Mouse (Mus musculus) intestine, embryonic 14.5 days (tissue): ENCODE data around the gene Acads. TPM values are rescaled to one million over a fixed set of nuclear protein-coding genes. Genes with fewer than 3 reads are reported as not detected.
A peak's percentile ranks its signal among the peaks of the same experiment; 100 is the strongest.

Source experiments
- ATAC-seq: fragments of 200-750 bp; cut with Nextera tagmentation; replicated peaks from 2 replicates; pipeline ENCODE4 v1.8.0; 2017; ENCODE audit warnings: low read depth, moderate number of reproducible peaks, moderate TSS enrichment, moderate library complexity; ENCODE audit not compliant: low FRiP score, low TSS enrichment
- DNase-seq: peaks from one replicate; pipeline ENCODE4 v3.0.0-alpha.2; 2018; ENCODE audit warnings: low spot score
- H3K27ac ChIP-seq: fragments of 300-500 bp; sonication (generic); 2 replicates; pipeline ENCODE4 v1.5.1; 2014; ENCODE audit warnings: low read depth, mild to moderate bottlenecking, control low read depth
- H3K27me3 ChIP-seq: fragments of 300-500 bp; sonication (generic); replicated peaks from 2 replicates; pipeline ENCODE4 v1.6.1; 2014; ENCODE audit warnings: low read length, control low read depth; ENCODE audit not compliant: control insufficient read depth, insufficient read depth
- H3K36me3 ChIP-seq: fragments of 300-500 bp; sonication (generic); 2 replicates; pipeline ENCODE4 v1.6.1; 2014; ENCODE audit warnings: low read length, control low read depth; ENCODE audit not compliant: control insufficient read depth, insufficient read depth
- H3K4me1 ChIP-seq: fragments of 300-500 bp; sonication (generic); replicated peaks from 2 replicates; pipeline ENCODE4 v1.6.1; 2014; ENCODE audit warnings: low read length, control low read depth, mixed read lengths; ENCODE audit not compliant: control insufficient read depth, insufficient read depth
- H3K4me2 ChIP-seq: fragments of 300-500 bp; sonication (generic); 2 replicates; pipeline ENCODE4 v1.6.1; 2014; ENCODE audit warnings: low read length
- H3K4me3 ChIP-seq: fragments of 300-500 bp; sonication (generic); 2 replicates; pipeline ENCODE4 v1.5.1; 2014; ENCODE audit warnings: low read depth, low read length, control low read depth, mixed read lengths
- H3K9ac ChIP-seq: fragments of 300-500 bp; sonication (generic); 2 replicates; pipeline ENCODE4 v1.6.1; 2014; ENCODE audit warnings: mild to moderate bottlenecking, low read length
- H3K9me3 ChIP-seq: fragments of 300-500 bp; sonication (generic); 2 replicates; pipeline ENCODE4 v1.6.1; 2016; ENCODE audit warnings: low read length, control low read depth; ENCODE audit not compliant: control insufficient read depth
- WGBS: fragments of 180-500 bp; shearing (Covaris S2); extraction: QIAGEN DNeasy Blood & Tissue Kit; methylation state at CpG from one replicate; pipeline ENCODE4 v1.1.7; 2014; 5-methylcytosine and 5-hydroxymethylcytosine counted together
- polyA plus RNA-seq: library from polyadenylated mRNA; unstranded; fragments of >200 nt; fragmentation: Nextera tagmentation; extraction: Ambion mirVana; gene quantifications from 2 replicates; pipeline ENCODE4 v1.2.1, GENCODE M21; 2014

Acads gene
- polyA plus RNA-seq, 1 experiment from 2014 or later = 57.3 TPM

DNA sequence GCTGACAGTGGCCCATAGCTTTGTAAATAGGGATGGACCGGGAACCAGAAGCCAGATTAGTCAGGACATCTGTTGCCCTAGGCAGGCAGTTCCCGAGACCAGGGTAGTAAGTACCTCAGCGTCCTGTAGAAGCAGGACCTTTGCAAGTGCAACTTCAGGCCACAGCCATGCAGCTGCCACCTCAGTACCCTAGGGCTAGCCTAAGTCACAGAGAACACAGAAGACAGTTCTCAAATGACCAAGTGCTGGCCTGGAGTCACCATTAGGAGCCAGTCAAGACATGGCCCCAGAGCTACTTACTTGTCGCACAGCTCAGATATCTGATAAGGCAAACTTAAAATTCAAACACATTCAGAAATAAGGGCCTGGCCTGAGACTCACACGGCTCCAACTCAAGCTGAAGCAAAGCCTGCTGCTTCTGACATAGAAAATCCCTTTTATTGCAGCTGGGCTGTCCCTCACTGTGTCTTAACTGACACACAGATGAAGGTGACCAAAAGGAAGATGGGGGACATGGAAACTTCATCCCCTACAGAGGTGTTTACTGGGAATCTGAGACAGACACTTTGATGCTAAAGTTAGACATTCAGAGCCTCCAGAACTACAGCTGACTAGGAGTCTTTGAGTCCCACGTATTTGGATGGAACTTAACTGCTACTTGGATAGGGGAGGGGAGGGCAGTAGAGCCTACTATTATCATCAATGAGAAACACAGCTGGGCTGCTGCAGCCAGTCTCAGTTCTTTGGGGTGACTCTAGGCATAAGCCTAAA lies 27.0 kb upstream of the Acads start:
- Histone ChIP-seq H3K4me2 (no peak overlapping the region), H3K27me3 (no peaks in the 10 kb centered on the region), H3K4me1 (no peaks in the 10 kb centered on the region), H3K4me3 (no peak overlapping the region), H3K36me3 (peaks cover 76% of the 10 kb centered on the region), H3K9ac (no peak overlapping the region), H3K9me3 (no peaks in the 10 kb centered on the region), H3K27ac (no peak overlapping the region)
- 86% methylated on average over 6 of the region's 6 CpGs for WGBS
- ATAC-seq (no peak), DNase-seq (no peak)

- ATAC-seq (no peak), DNase-seq (no peak)
- Histone ChIP-seq H3K27me3 (no peaks in the 10 kb centered on the region), H3K36me3 (peaks cover 69% of the 10 kb centered on the region), H3K27ac (no peak overlapping the region), H3K4me3 (no peak overlapping the region), H3K4me1 (no peaks in the 10 kb centered on the region), H3K9ac (no peak overlapping the region), H3K9me3 (no peaks in the 10 kb centered on the region), H3K4me2 (no peak overlapping the region)
- 78% methylated on average over 11 of the region's 11 CpGs for WGBS
Measured at GRCm38 (mm10) chr5:115145253-115145968, 26.3 kb upstream of the Acads start.

DNA sequence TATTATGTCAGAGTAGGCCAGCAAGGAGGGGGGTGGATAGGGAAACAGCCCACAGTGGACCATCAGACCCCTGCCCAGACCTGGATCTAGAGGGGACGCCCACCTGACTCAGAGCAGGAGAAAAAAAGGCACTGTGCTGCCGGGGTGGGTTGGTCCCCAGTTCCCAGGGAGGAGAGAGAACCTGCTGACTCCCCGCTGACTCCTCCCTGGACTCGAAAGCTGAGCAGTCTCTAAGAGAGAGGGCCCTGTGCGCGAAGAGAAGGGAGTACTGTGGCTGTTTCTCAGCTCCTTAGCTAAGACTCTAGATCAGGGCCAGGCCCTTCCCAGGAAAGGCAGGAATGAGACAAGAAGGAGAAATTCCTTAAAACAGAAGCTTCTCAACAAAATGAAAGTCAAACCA lies 25.3 kb upstream of the Acads start:
- no peaks in the 10 kb centered on the region for H3K27me3 ChIP-seq
- DNase-seq (no peak), ATAC-seq (no peak)
- no peak overlapping the region for H3K4me2 ChIP-seq
- peaks cover 60% of the 10 kb centered on the region for H3K36me3 ChIP-seq
- no peaks in the 10 kb centered on the region for H3K4me1 ChIP-seq
- H3K9me3 ChIP-seq = no peaks in the 10 kb centered on the region
- no peak overlapping the region for H3K27ac ChIP-seq
- WGBS = 65% methylated on average over 6 of the region's 6 CpGs
- no peak overlapping the region for H3K9ac ChIP-seq
- no peak overlapping the region for H3K4me3 ChIP-seq

- ATAC-seq = no peak
- Histone ChIP-seq H3K4me2 (no peak overlapping the region), H3K27ac (no peak overlapping the region), H3K36me3 (peaks cover 52% of the 10 kb centered on the region), H3K9ac (no peak overlapping the region), H3K4me1 (no peaks in the 10 kb centered on the region), H3K27me3 (no peaks in the 10 kb centered on the region), H3K4me3 (no peak overlapping the region), H3K9me3 (no peaks in the 10 kb centered on the region)
- no peak for DNase-seq
- 75% methylated on average over 10 of the region's 10 CpGs for WGBS
Measured at GRCm38 (mm10) chr5:115143552-115143951, 24.4 kb upstream of the Acads start.

GRCm38 (mm10) chr5:115142166-115142697 lies 23.1 kb upstream of the Acads start:
- Histone ChIP-seq H3K9me3 (no peaks in the 10 kb centered on the region), H3K4me3 (no peak overlapping the region), H3K9ac (no peak overlapping the region), H3K36me3 (peaks cover 39% of the 10 kb centered on the region), H3K4me1 (no peaks in the 10 kb centered on the region), H3K27me3 (no peaks in the 10 kb centered on the region), H3K4me2 (no peak overlapping the region), H3K27ac (no peak overlapping the region)
- ATAC-seq (no peak), DNase-seq (no peak)
- 93% methylated on average over 9 of the region's 9 CpGs for WGBS

DNA sequence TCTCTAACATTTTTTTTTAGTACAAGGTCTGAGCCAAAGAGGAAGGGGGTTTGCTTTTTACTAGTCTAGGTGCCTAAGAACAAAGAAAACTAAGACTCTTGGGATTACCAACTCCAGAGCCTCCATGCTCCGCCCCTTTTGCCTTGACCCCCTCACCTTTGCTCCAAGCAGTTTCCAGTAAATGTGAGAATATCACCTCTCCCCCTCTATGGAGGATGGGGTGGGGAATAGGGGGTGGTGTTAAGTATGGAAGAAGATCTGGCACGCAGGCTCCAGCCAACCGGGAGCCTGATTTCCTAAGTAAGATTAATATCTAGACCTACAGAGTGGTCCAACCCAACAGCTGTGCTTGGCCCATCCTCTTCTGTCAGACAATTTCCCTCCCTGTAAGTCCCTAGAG lies 21.6 kb upstream of the Acads start:
- no peak overlapping the region for H3K27ac ChIP-seq
- H3K27me3 ChIP-seq = no peaks in the 10 kb centered on the region
- ATAC-seq (0 out of 2 replicates have a peak, but pooled peaks have one; percentile 26), DNase-seq (no peak)
- no peak overlapping the region for H3K9ac ChIP-seq
- H3K9me3 ChIP-seq = no peaks in the 10 kb centered on the region
- no peaks in the 10 kb centered on the region for H3K4me1 ChIP-seq
- H3K4me2 ChIP-seq = no peak overlapping the region
- 48% methylated on average over 3 of the region's 3 CpGs for WGBS
- H3K36me3 ChIP-seq = peaks cover 24% of the 10 kb centered on the region
- H3K4me3 ChIP-seq = no peak overlapping the region

- Histone ChIP-seq H3K4me1 (no peaks in the 10 kb centered on the region), H3K27ac (no peak overlapping the region), H3K4me2 (no peak overlapping the region), H3K9me3 (no peaks in the 10 kb centered on the region), H3K36me3 (peaks cover 10% of the 10 kb centered on the region), H3K27me3 (no peaks in the 10 kb centered on the region), H3K9ac (no peak overlapping the region), H3K4me3 (no peak overlapping the region)
- ATAC-seq (no peak), DNase-seq (no peak)
- 64% methylated on average over 4 of the region's 4 CpGs for WGBS
Measured at GRCm38 (mm10) chr5:115139124-115139523, 20.0 kb upstream of the Acads start.

DNA sequence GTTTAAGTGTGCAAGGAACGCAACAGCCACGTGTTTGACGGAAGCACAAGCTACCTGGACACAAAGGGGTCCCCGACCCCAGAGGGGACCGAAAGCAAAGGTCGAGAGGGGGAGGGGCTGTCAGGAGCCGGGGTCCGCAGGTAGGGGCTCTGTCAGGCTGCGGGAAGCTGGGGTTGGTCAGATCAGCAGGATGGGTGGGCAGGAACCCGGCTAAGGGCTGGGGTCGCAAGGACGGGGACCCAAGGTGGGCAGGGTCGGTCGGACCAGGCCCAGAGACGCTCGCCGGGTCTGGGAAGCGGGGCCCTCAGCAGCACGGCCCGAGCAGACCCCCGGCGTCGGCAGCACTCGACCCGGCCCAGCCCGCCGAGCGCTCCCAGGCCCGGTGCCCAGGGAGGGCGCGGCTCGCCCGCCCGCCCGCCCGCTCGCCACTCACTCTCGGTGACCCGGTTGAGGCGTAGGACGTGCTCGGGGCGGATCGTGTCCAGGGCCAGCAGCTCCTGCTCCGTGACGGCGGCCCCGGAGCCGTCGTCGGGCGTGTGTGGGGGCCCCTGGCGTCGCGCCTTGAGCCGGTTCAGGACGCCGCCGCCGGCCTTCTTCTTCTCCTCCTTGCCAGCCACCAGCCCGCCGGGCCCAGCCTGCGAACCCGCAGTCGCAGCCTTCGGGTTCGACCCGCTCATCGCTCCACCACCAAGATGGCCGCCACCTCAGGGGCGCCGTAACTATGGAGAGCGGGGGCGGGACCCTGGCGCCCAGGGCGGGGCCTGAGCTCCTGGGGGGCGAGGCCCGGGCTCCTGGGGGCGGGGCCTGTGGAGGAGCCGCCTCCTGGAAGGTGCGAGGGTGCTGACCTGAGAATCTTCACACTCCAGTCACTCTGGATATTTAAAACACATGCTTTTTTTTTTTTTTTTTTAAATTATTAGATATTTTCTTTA lies 15.4 kb upstream of the Acads start, which contains the start of gene Unc119b:
Gene Unc119b, minus strand, starts transcription at position 742 of the 932 bp plus-strand sequence.
- ATAC-seq (peak; percentile 92), DNase-seq (peak; percentile 93)
- Histone ChIP-seq H3K9ac (peak within 1 kb of the TSS; percentile 84), H3K4me1 (peaks cover 8% of the 10 kb centered on the region), H3K27ac (no peak within 1 kb of the TSS), H3K36me3 (peaks cover 17% of the 10 kb centered on the region), H3K4me2 (peak within 1 kb of the TSS; percentile 94), H3K9me3 (no peaks in the 10 kb centered on the region), H3K4me3 (peak within 1 kb of the TSS; percentile 92), H3K27me3 (no peaks in the 10 kb centered on the region)
- 0% methylated on average over 56 of the region's 81 CpGs for WGBS
